Mouse (Mus musculus) adrenal gland, postnatal 0 days (tissue): ENCODE measurements around the gene Slc30a10. TPM values are rescaled to one million over a fixed set of nuclear protein-coding genes. Genes with fewer than 3 reads are reported as not detected.

ENCODE experiments used
- polyA plus RNA-seq: library from polyadenylated mRNA; unstranded; fragments of >200 nt; fragmentation: Nextera tagmentation; extraction: Ambion mirVana; gene quantifications from 2 replicates; pipeline ENCODE4 v1.2.1, GENCODE M21; 2015

Slc30a10 gene
- 0.30 and 0.54 TPM in 2 replicates for polyA plus RNA-seq

DNA sequence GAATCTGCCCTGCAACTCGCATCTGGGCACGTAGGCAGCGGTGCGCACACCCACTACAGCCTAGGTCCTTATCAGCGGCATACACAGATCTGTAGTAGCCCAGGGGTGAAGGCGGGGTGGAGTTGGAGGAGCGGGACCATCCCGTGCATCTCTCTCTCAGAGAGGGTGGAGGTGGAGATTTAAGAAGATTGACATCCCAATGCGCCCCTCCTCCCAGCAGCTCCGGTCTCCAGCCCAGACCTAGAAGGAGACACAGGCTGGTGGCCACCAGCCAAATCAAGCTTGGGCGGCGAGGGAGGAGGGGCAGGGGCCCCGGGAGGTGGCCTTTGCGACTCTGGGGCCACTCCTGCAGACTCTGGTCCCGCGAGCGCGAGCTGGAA, at the start of gene Slc30a10:
Slc30a10 (plus strand) TSS at position 274 of the 380 bp plus-strand sequence.

Other genes with a start within 250 kb of the Slc30a10 start
- 25.5 and 56.2 TPM in 2 replicates for gene Iars2, start 125.5 kb upstream of the Slc30a10 start, polyA plus RNA-seq
- 29.2 and 43.8 TPM in 2 replicates for gene Bpnt1, start 122.7 kb upstream of the Slc30a10 start, polyA plus RNA-seq
- gene Eprs, start 91.8 kb upstream of the Slc30a10 start, polyA plus RNA-seq: 53.7 and 77.0 TPM in 2 replicates